Mouse (Mus musculus) T-cell, adult 2 months (primary cell): ENCODE results near the gene Bcl2l13.
A peak's percentile ranks its signal among the peaks of the same experiment; 100 is the strongest.
"Not testable (repeated sequence)": the region's sequence is repeated elsewhere in the genome, so short reads cannot be mapped to it uniquely, and the experiment has no call there.

Experiments used
- DNase-seq: peaks from one replicate; pipeline ENCODE4 v3.0.0; 2022; ENCODE audit warnings: low spot score

Gene Bcl2l13

GRCm38 (mm10) chr6:120830866-120831608, 5.0 kb upstream of the Bcl2l13 start:
- DNase-seq: no peak

GRCm38 (mm10) chr6:120832097-120832496, 3.9 kb upstream of the Bcl2l13 start:
- DNase-seq: no peak

- no peak for DNase-seq
These were observed 1.2 kb upstream of the Bcl2l13 start for GRCm38 (mm10) chr6:120834766-120835321.

- DNase-seq: no peak
These were observed 558 bp downstream of the Bcl2l13 start for GRCm38 (mm10) chr6:120836389-120837151.

GRCm38 (mm10) chr6:120837152-120837530, 1.1 kb downstream of the Bcl2l13 start:
- no peak for DNase-seq

GRCm38 (mm10) chr6:120840258-120840657, 4.2 kb downstream of the Bcl2l13 start:
- DNase-seq: no peak

GRCm38 (mm10) chr6:120841754-120842153, 5.7 kb downstream of the Bcl2l13 start:
- DNase-seq: no peak

- not testable (repeated sequence) for DNase-seq
These were observed 14.7 kb downstream of the Bcl2l13 start for GRCm38 (mm10) chr6:120850720-120851119.

- DNase-seq: no peak
These were observed 18.4 kb downstream of the Bcl2l13 start for GRCm38 (mm10) chr6:120854413-120854812.

GRCm38 (mm10) chr6:120858217-120858711, 22.3 kb downstream of the Bcl2l13 start:
- no peak for DNase-seq

- no peak for DNase-seq
These were observed 24.1 kb downstream of the Bcl2l13 start for GRCm38 (mm10) chr6:120860079-120860478.

- no peak for DNase-seq
These were observed 30.2 kb downstream of the Bcl2l13 start for GRCm38 (mm10) chr6:120866051-120866814.

GRCm38 (mm10) chr6:120868824-120869223, 32.8 kb downstream of the Bcl2l13 start:
- DNase-seq: no peak

- no peak for DNase-seq
These were observed 35.3 kb downstream of the Bcl2l13 start for GRCm38 (mm10) chr6:120871286-120871685.

- DNase-seq: no peak
These were observed 37.9 kb downstream of the Bcl2l13 start for GRCm38 (mm10) chr6:120873874-120874273.

GRCm38 (mm10) chr6:120879046-120879445, 43.0 kb downstream of the Bcl2l13 start:
- DNase-seq: no peak

GRCm38 (mm10) chr6:120884436-120884835, 48.4 kb downstream of the Bcl2l13 start:
- DNase-seq: no peak

- DNase-seq: no peak
These were observed 50.7 kb downstream of the Bcl2l13 start for GRCm38 (mm10) chr6:120886696-120887095.

- DNase-seq: no peak
These were observed 58.1 kb downstream of the Bcl2l13 start for GRCm38 (mm10) chr6:120894089-120894488.

- DNase-seq: no peak
These were observed 58.5 kb downstream of the Bcl2l13 start for GRCm38 (mm10) chr6:120894524-120894923.

- peak; percentile 25 for DNase-seq
These were observed 62.3 kb downstream of the Bcl2l13 start for GRCm38 (mm10) chr6:120898188-120898833.
